Mouse (Mus musculus) intestine, postnatal 0 days (tissue): ENCODE results near the gene Prm1. TPM values are rescaled to one million over a fixed set of nuclear protein-coding genes. Genes with fewer than 3 reads are reported as not detected.

ENCODE experiments used
- ATAC-seq: fragments of 200-750 bp; cut with Nextera tagmentation; 2 replicates; pipeline ENCODE4 v1.8.0; 2017; ENCODE audit warnings: mild to moderate bottlenecking, moderate TSS enrichment, moderate library complexity
- H3K27ac ChIP-seq: fragments of 300-500 bp; sonication (generic); 2 replicates; pipeline ENCODE4 v1.5.1; 2014; ENCODE audit warnings: mild to moderate bottlenecking, low read depth, low read length, moderate library complexity
- H3K27me3 ChIP-seq: fragments of 300-500 bp; sonication (generic); replicated peaks from 2 replicates; pipeline ENCODE4 v1.6.1; 2014; ENCODE audit warnings: low read length, mixed read lengths; ENCODE audit not compliant: control insufficient read depth, insufficient read depth
- H3K36me3 ChIP-seq: fragments of 300-500 bp; sonication (generic); 2 replicates; pipeline ENCODE4 v1.6.1; 2014; ENCODE audit warnings: mild to moderate bottlenecking, moderate library complexity; ENCODE audit not compliant: control insufficient read depth, insufficient read depth
- H3K4me1 ChIP-seq: fragments of 300-500 bp; sonication (generic); replicated peaks from 2 replicates; pipeline ENCODE4 v1.6.1; 2014; ENCODE audit warnings: antibody characterized with exemption, low read length, mixed read lengths; ENCODE audit not compliant: control insufficient read depth, insufficient read depth
- H3K4me2 ChIP-seq: fragments of 300-500 bp; sonication (generic); replicated peaks from 2 replicates; pipeline ENCODE4 v1.6.1; 2014; ENCODE audit warnings: low read depth, mild to moderate bottlenecking, moderate library complexity
- H3K4me3 ChIP-seq: fragments of 300-500 bp; sonication (generic); 2 replicates; pipeline ENCODE4 v1.5.1; 2014; ENCODE audit warnings: low read depth, low read length
- H3K9ac ChIP-seq: fragments of 300-500 bp; sonication (generic); 2 replicates; pipeline ENCODE4 v1.6.1; 2014; ENCODE audit warnings: mild to moderate bottlenecking, low read depth, low read length
- H3K9me3 ChIP-seq: fragments of 300-500 bp; sonication (generic); 2 replicates; pipeline ENCODE4 v1.6.1; 2016; ENCODE audit warnings: mixed run types; ENCODE audit not compliant: control insufficient read depth
- CTCF ChIP-seq: sonication (generic); IDR thresholded peaks from 2 replicates; pipeline ENCODE4 v1.5.1; 2016; ENCODE audit warnings: low read depth, mild to moderate bottlenecking, control low read depth, antibody characterized with exemption, moderate library complexity
- WGBS: fragments of 180-500 bp; shearing (Covaris S2); extraction: QIAGEN DNeasy Blood & Tissue Kit; methylation state at CpG from one replicate; pipeline ENCODE4 v1.1.7; 2014; 5-methylcytosine and 5-hydroxymethylcytosine counted together
- polyA plus RNA-seq: library from polyadenylated mRNA; unstranded; fragments of >200 nt; fragmentation: Nextera tagmentation; extraction: Ambion mirVana; gene quantifications from 2 replicates; pipeline ENCODE4 v1.2.1, GENCODE M21; 2015

The Prm1 gene
- polyA plus RNA-seq, 1 experiment from 2014 or later = not detected

GRCm38 (mm10) chr16:10771769-10772510 lies 33.7 kb downstream of the Prm1 start:
- no peak for TF ChIP-seq CTCF
- Histone ChIP-seq H3K4me2 (no peak overlapping the region), H3K9me3 (no peaks in the 10 kb centered on the region), H3K4me3 (no peak overlapping the region), H3K36me3 (no peaks in the 10 kb centered on the region), H3K27ac (no peak overlapping the region), H3K9ac (no peak overlapping the region), H3K27me3 (no peaks in the 10 kb centered on the region), H3K4me1 (no peaks in the 10 kb centered on the region)
- WGBS = 79% methylated on average over 19 of the region's 19 CpGs
- ATAC-seq = no peak

DNA sequence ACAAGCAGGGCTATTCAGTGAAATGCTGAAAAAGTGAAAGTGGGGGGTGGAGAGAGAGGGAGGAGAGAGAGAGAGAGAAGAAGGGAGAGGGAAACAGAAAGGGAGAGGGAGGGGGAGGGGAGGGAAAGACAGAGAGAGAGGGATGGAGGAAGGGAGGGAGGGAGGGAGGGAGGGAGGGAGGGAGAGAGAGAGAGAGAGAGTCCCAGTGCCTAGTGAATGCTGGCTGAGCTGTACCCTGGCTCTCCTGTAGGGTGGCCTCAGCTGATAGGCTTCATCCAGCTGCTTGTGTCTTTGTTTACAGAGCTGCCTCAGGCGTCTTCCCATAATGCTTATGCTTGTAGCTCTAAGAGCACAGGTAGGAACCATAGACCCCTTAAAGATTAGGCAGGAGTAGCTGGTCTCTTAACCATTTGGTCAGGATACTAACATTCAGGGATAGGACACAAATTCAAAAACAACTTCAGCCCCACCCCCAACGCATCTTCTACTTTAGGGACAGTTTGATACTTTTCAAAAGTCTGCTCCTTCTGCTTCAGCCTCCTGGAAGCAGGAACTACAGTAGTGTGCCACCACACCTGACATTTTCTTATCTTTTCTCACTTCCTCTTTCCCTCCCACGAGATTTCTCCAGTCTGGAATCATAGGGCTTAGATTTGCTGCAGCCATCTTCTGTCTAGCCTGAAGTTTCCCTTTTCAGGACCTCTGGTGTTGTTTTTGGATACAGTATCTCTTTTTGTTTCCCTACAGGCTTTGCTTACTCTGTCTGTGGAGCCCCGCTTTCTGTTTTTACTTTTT lies 34.9 kb downstream of the Prm1 start:
- 40% methylated on average over 4 of the region's 4 CpGs for WGBS
- 0 out of 2 replicates have a peak, but pooled peaks have one; percentile 22 for ATAC-seq

DNA sequence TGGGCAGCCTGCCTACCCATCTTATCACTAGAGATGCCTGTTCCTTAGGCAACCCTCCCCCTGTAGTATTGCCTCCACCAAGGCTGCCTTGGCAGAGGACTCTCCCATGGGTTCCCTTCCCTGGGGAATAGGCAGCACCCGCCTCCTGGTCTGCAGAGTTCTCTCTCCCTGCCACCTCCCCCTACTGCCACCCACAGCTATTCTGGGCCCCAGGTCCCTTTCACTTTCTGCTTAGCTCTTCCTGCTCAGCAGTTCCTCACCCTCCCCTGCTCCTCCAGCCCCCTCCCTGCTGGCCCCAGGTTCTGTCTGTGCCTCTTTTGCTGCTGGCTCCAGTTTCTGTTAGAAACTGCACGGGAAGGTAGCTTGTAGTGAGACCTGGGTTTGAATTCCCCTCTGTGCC lies 36.0 kb downstream of the Prm1 start:
- Histone ChIP-seq H3K4me3 (no peak overlapping the region), H3K36me3 (no peaks in the 10 kb centered on the region), H3K4me1 (no peaks in the 10 kb centered on the region), H3K9ac (no peak overlapping the region), H3K27me3 (0 out of 2 replicates have a peak, but pooled peaks cover 3% of the 10 kb centered on the region), H3K4me2 (no peak overlapping the region), H3K27ac (no peak overlapping the region), H3K9me3 (no peaks in the 10 kb centered on the region)
- peak; percentile 26; the same call in 1 of the 2 replicates for ATAC-seq
- WGBS = 56% methylated on average over 2 of the region's 2 CpGs
- no peak for TF ChIP-seq CTCF

More for the DNA sequence above, 34.9 kb downstream of the Prm1 start:
- H3K36me3 ChIP-seq = no peaks in the 10 kb centered on the region
- no peak overlapping the region for H3K27ac ChIP-seq
- TF ChIP-seq CTCF = 0 out of 2 replicates have a peak, but pooled peaks have one; percentile 13
- no peak overlapping the region for H3K9ac ChIP-seq
- no peaks in the 10 kb centered on the region for H3K9me3 ChIP-seq
- no peak overlapping the region for H3K4me2 ChIP-seq
- H3K4me1 ChIP-seq = no peaks in the 10 kb centered on the region
- H3K27me3 ChIP-seq = no peaks in the 10 kb centered on the region
- no peak overlapping the region for H3K4me3 ChIP-seq

DNA sequence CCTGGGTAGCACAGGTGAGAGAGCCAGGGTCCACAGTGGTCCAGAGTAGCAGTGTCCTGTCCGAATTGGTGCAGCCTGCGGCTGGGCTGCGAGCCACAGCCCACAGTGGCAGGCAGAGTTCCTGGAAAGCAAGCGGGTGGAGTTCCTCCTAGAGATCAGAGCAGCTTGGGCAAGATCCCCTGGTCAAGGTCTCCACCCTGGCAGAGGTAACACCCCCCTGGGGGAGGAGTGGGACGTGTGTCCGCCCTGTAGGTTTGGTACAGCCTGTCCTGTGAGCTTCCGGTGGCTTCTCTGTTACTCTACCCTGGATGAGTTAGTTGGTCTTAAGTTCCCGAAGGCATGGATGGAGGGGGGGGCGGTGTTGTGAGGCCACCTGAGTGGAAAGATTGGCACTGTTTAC lies 36.8 kb downstream of the Prm1 start:
- Histone ChIP-seq H3K27ac (no peak overlapping the region), H3K36me3 (no peaks in the 10 kb centered on the region), H3K9ac (no peak overlapping the region), H3K9me3 (no peaks in the 10 kb centered on the region), H3K4me2 (no peak overlapping the region), H3K4me3 (no peak overlapping the region), H3K27me3 (0 out of 2 replicates have a peak, but pooled peaks cover 3% of the 10 kb centered on the region), H3K4me1 (no peaks in the 10 kb centered on the region)
- no peak for ATAC-seq
- 43% methylated on average over 9 of the region's 9 CpGs for WGBS
- TF ChIP-seq CTCF = no peak

- Histone ChIP-seq H3K4me3 (no peak overlapping the region), H3K27ac (no peak overlapping the region), H3K9ac (no peak overlapping the region), H3K36me3 (no peaks in the 10 kb centered on the region), H3K9me3 (no peaks in the 10 kb centered on the region), H3K27me3 (0 out of 2 replicates have a peak, but pooled peaks cover 3% of the 10 kb centered on the region), H3K4me2 (no peak overlapping the region), H3K4me1 (no peaks in the 10 kb centered on the region)
- 42% methylated on average over 4 of the region's 4 CpGs for WGBS
- peak; percentile 89 for TF ChIP-seq CTCF
- ATAC-seq = no peak
These were observed 38.5 kb downstream of the Prm1 start for GRCm38 (mm10) chr16:10767158-10767557.

DNA sequence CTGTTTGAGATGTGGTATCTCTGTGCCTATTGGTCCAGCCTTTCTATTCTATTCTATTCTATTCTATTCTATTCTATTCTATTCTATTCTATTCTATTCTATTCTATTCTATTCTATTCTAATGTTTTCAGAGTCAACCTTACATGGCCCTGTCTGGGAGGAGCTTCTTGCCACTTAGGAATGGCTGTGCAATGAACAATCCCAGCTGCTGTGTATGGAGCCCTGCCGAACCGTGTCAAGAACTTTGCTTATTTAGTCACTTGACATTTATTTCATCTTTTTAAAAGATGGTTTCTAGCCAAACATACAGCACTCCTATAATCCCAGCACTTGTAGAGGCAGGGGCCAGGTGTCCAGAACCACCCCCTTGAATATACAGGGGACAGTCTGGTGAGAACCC lies 41.3 kb downstream of the Prm1 start:
- WGBS = 41% methylated on average over 2 of the region's 2 CpGs
- Histone ChIP-seq H3K27ac (no peak overlapping the region), H3K4me3 (no peak overlapping the region), H3K9ac (no peak overlapping the region), H3K4me1 (no peaks in the 10 kb centered on the region), H3K27me3 (peaks cover 3% of the 10 kb centered on the region; the same call in 1 of the 2 replicates), H3K9me3 (no peaks in the 10 kb centered on the region), H3K4me2 (no peak overlapping the region), H3K36me3 (no peaks in the 10 kb centered on the region)
- ATAC-seq = no peak
- no peak for TF ChIP-seq CTCF
